Mouse (Mus musculus) lung, postnatal 0 days (tissue): ENCODE measurements at regions not wholly inside any gene's neighbourhood (a gene's known extent, or its start where the extent isn't known, plus 50 kb on each side); places are given as distances from the start of the nearest gene placed in this dataset.

Source experiments
- ATAC-seq: fragments of 200-750 bp; cut with Nextera tagmentation; 2 replicates; pipeline ENCODE4 v1.8.0; 2017; ENCODE audit warnings: moderate library complexity
- DNase-seq: peaks from one replicate; pipeline ENCODE4 v3.0.0-alpha.2; 2016; ENCODE audit warnings: low spot score
- H3K27ac ChIP-seq: fragments of 300-500 bp; sonication (generic); 2 replicates; pipeline ENCODE4 v1.5.1; 2014; ENCODE audit warnings: antibody characterized with exemption, mild to moderate bottlenecking, low read length, mixed read lengths
- H3K27me3 ChIP-seq: fragments of 300-500 bp; sonication (generic); replicated peaks from 2 replicates; pipeline ENCODE4 v1.6.1; 2014; ENCODE audit warnings: low read length, mixed read lengths; ENCODE audit not compliant: insufficient read depth
- H3K36me3 ChIP-seq: fragments of 300-500 bp; sonication (generic); 2 replicates; pipeline ENCODE4 v1.6.1; 2014; ENCODE audit warnings: low read length, mixed read lengths; ENCODE audit not compliant: insufficient read depth
- H3K4me1 ChIP-seq: fragments of 300-500 bp; sonication (generic); 2 replicates; pipeline ENCODE4 v1.6.1; 2014; ENCODE audit warnings: antibody characterized with exemption, low read depth, low read length, mixed read lengths; ENCODE audit not compliant: insufficient read depth
- H3K4me2 ChIP-seq: fragments of 300-500 bp; sonication (generic); replicated peaks from 2 replicates; pipeline ENCODE4 v1.6.1; 2014; ENCODE audit warnings: low read depth, mild to moderate bottlenecking, low read length, moderate library complexity, mixed read lengths
- H3K4me3 ChIP-seq: fragments of 300-500 bp; sonication (generic); 2 replicates; pipeline ENCODE4 v1.5.1; 2014; ENCODE audit warnings: low read depth, low read length
- H3K9ac ChIP-seq: fragments of 300-500 bp; sonication (generic); replicated peaks from 2 replicates; pipeline ENCODE4 v1.6.1; 2014; ENCODE audit warnings: low read depth, mild to moderate bottlenecking
- H3K9me3 ChIP-seq: fragments of 300-500 bp; sonication (generic); 2 replicates; pipeline ENCODE4 v1.6.1; 2016; ENCODE audit warnings: low read length, mixed read lengths
- CTCF ChIP-seq: IDR thresholded peaks from 2 replicates; pipeline ENCODE4 v1.5.1; 2016; ENCODE audit warnings: antibody characterized with exemption, mild to moderate bottlenecking
- EP300 ChIP-seq: IDR thresholded peaks from 2 replicates; pipeline ENCODE4 v1.6.1; 2016; ENCODE audit warnings: antibody characterized with exemption, mild to moderate bottlenecking, control low read depth
- WGBS: fragments of 180-500 bp; shearing (Covaris S2); extraction: QIAGEN DNeasy Blood & Tissue Kit; methylation state at CpG from one replicate; pipeline ENCODE4 v1.1.7; 2014; 5-methylcytosine and 5-hydroxymethylcytosine counted together

- DNase-seq: no peak
- H3K27ac ChIP-seq: no peak overlapping the region
- TF ChIP-seq CTCF (no peak), EP300 (no peak)
- H3K9me3 ChIP-seq: no peaks in the 10 kb centered on the region
- H3K4me2 ChIP-seq: no peak overlapping the region
- no peaks in the 10 kb centered on the region for H3K36me3 ChIP-seq
- no peaks in the 10 kb centered on the region for H3K27me3 ChIP-seq
- no peaks in the 10 kb centered on the region for H3K4me1 ChIP-seq
- H3K4me3 ChIP-seq: no peak overlapping the region
- WGBS: 61% methylated on average over 3 of the region's 3 CpGs
- no peak overlapping the region for H3K9ac ChIP-seq
- ATAC-seq: no peak
Observed at GRCm38 (mm10) chr4:154773830-154774229, 63.4 kb upstream of the Ttc34 start.

GRCm38 (mm10) chr4:154774332-154774731 is 62.9 kb upstream of the Ttc34 start:
- no peaks in the 10 kb centered on the region for H3K4me1 ChIP-seq
- TF ChIP-seq CTCF (no peak), EP300 (no peak)
- no peak for DNase-seq
- H3K27ac ChIP-seq: no peak overlapping the region
- H3K27me3 ChIP-seq: no peaks in the 10 kb centered on the region
- ATAC-seq: no peak
- no peak overlapping the region for H3K4me2 ChIP-seq
- H3K9me3 ChIP-seq: no peaks in the 10 kb centered on the region
- H3K9ac ChIP-seq: no peak overlapping the region
- WGBS: 68% methylated on average over 2 of the region's 2 CpGs
- H3K36me3 ChIP-seq: no peaks in the 10 kb centered on the region
- H3K4me3 ChIP-seq: no peak overlapping the region

- Histone ChIP-seq H3K27ac (no peak overlapping the region), H3K27me3 (no peaks in the 10 kb centered on the region), H3K9me3 (no peaks in the 10 kb centered on the region), H3K4me3 (no peak overlapping the region), H3K4me2 (no peak overlapping the region), H3K36me3 (no peaks in the 10 kb centered on the region), H3K4me1 (no peaks in the 10 kb centered on the region), H3K9ac (no peak overlapping the region)
- TF ChIP-seq EP300 (no peak), CTCF (no peak)
- WGBS: 90% methylated on average over 1 of the region's 1 CpGs
- DNase-seq (no peak), ATAC-seq (no peak)
Observed at GRCm38 (mm10) chr4:154778818-154779217, 58.4 kb upstream of the Ttc34 start.

- H3K4me1 ChIP-seq: no peaks in the 10 kb centered on the region
- no peak overlapping the region for H3K27ac ChIP-seq
Observed at GRCm38 (mm10) chr4:154781391-154781790, 55.9 kb upstream of the Ttc34 start.

GRCm38 (mm10) chr4:154782291-154782690 is 55.0 kb upstream of the Ttc34 start:
- no peak overlapping the region for H3K4me2 ChIP-seq
- H3K4me3 ChIP-seq: no peak overlapping the region
- WGBS: 85% methylated on average over 8 of the region's 8 CpGs
- TF ChIP-seq CTCF: no peak
- TF ChIP-seq EP300: no peak
- DNase-seq: no peak
- no peaks in the 10 kb centered on the region for H3K36me3 ChIP-seq
- H3K27me3 ChIP-seq: no peaks in the 10 kb centered on the region
- H3K9ac ChIP-seq: no peak overlapping the region
- ATAC-seq: no peak
- H3K9me3 ChIP-seq: no peaks in the 10 kb centered on the region
- no peaks in the 10 kb centered on the region for H3K4me1 ChIP-seq
- no peak overlapping the region for H3K27ac ChIP-seq

More at GRCm38 (mm10) chr4:154781391-154781790, 55.9 kb upstream of the Ttc34 start:
- Histone ChIP-seq H3K4me3 (no peak overlapping the region), H3K27me3 (no peaks in the 10 kb centered on the region), H3K9me3 (no peaks in the 10 kb centered on the region), H3K36me3 (no peaks in the 10 kb centered on the region), H3K9ac (no peak overlapping the region), H3K4me2 (no peak overlapping the region)
- TF ChIP-seq CTCF (no peak; the same call in 1 of the 2 replicates), EP300 (no peak)
- no peak for DNase-seq
- 24% methylated on average over 11 of the region's 11 CpGs for WGBS
- ATAC-seq: no peak

- no peak overlapping the region for H3K9ac ChIP-seq
- ATAC-seq: peak; percentile 53
- no peaks in the 10 kb centered on the region for H3K36me3 ChIP-seq
- H3K9me3 ChIP-seq: no peaks in the 10 kb centered on the region
- H3K4me2 ChIP-seq: no peak overlapping the region
- H3K4me1 ChIP-seq: no peaks in the 10 kb centered on the region
- 27% methylated on average over 8 of the region's 8 CpGs for WGBS
- no peaks in the 10 kb centered on the region for H3K27me3 ChIP-seq
- peak; percentile 35 for DNase-seq
- no peak for TF ChIP-seq EP300
- TF ChIP-seq CTCF: no peak
- H3K27ac ChIP-seq: no peak overlapping the region
- H3K4me3 ChIP-seq: no peak overlapping the region
Observed at GRCm38 (mm10) chr4:154785282-154785987, 51.8 kb upstream of the Ttc34 start.
